Mouse (Mus musculus) embryo, embryonic 10 days (tissue): Measurements from ENCODE around the gene Krt86.

Experiments used
- DNase-seq: peaks from one replicate; pipeline ENCODE4 v3.0.0-alpha.2; 2015; ENCODE audit warnings: low spot score

The Krt86 gene

GRCm38 (mm10) chr15:101472952-101473528 is at the start of gene Krt86:
TSS of gene Krt86 (plus strand) at chr15:101473478.
- peak; percentile 72 for DNase-seq

- no peak for DNase-seq
Measured at GRCm38 (mm10) chr15:101424914-101425313, 48.4 kb upstream of the Krt86 start.

- DNase-seq, result no peak
Measured at GRCm38 (mm10) chr15:101436611-101437010, 36.7 kb upstream of the Krt86 start.

GRCm38 (mm10) chr15:101438555-101438954 is 34.7 kb upstream of the Krt86 start, which contains the start of gene Krt87:
TSS of gene Krt87 (minus strand) at chr15:101438804.
- DNase-seq, result peak; percentile 43

- no peak for DNase-seq
Measured at GRCm38 (mm10) chr15:101440837-101441236, 32.4 kb upstream of the Krt86 start.

GRCm38 (mm10) chr15:101446572-101446971 is 26.7 kb upstream of the Krt86 start:
- DNase-seq, result no peak

GRCm38 (mm10) chr15:101447444-101447843 is 25.8 kb upstream of the Krt86 start, which contains the start of gene Krt88:
TSS of gene Krt88 (plus strand) at chr15:101447744.
- DNase-seq, result no peak

- peak; percentile 86 for DNase-seq
Measured at GRCm38 (mm10) chr15:101453093-101453736, 20.1 kb upstream of the Krt86 start.

- no peak for DNase-seq
Measured at GRCm38 (mm10) chr15:101454774-101455173, 18.5 kb upstream of the Krt86 start.

GRCm38 (mm10) chr15:101455292-101455691 is 18.0 kb upstream of the Krt86 start:
- DNase-seq, result no peak

- DNase-seq, result no peak
Measured at GRCm38 (mm10) chr15:101455891-101456290, 17.4 kb upstream of the Krt86 start.

GRCm38 (mm10) chr15:101458361-101458930 is 14.8 kb upstream of the Krt86 start:
- peak; percentile 25 for DNase-seq

GRCm38 (mm10) chr15:101459283-101459682 is 14.0 kb upstream of the Krt86 start:
- no peak for DNase-seq

- DNase-seq, result no peak
Measured at GRCm38 (mm10) chr15:101463651-101464050, 9.6 kb upstream of the Krt86 start, which contains the start of gene Krt81. TSS of gene Krt81 (minus strand) at chr15:101463751.

- no peak for DNase-seq
Measured at GRCm38 (mm10) chr15:101469093-101469492, 4.2 kb upstream of the Krt86 start.

GRCm38 (mm10) chr15:101479007-101479665 is 5.9 kb downstream of the Krt86 start:
- peak; percentile 74 for DNase-seq

- peak; percentile 32 for DNase-seq
Measured at GRCm38 (mm10) chr15:101479666-101480060, 6.4 kb downstream of the Krt86 start.

- no peak for DNase-seq
Measured at GRCm38 (mm10) chr15:101482056-101482455, 8.8 kb downstream of the Krt86 start.

GRCm38 (mm10) chr15:101483646-101484045 is 10.4 kb downstream of the Krt86 start:
- DNase-seq, result no peak

GRCm38 (mm10) chr15:101484939-101485338 is 11.7 kb downstream of the Krt86 start:
- DNase-seq, result no peak

- no peak for DNase-seq
Measured at GRCm38 (mm10) chr15:101485911-101486635, 12.8 kb downstream of the Krt86 start.

GRCm38 (mm10) chr15:101491431-101491830 is 18.2 kb downstream of the Krt86 start, which contains the start of gene Krt83:
TSS of gene Krt83 (minus strand) at chr15:101491512.
- DNase-seq, result no peak
